Mouse (Mus musculus) testis, adult 2 months (tissue): ENCODE data around the gene Gm21961.

ENCODE experiments used
- CTCF ChIP-seq: fragments of 200-500 bp; IDR thresholded peaks from 2 replicates; pipeline ENCODE4 v1.5.1; 2012; ENCODE audit warnings: low read depth, mild to moderate bottlenecking, inconsistent platforms, low read length, moderate library complexity; ENCODE audit not compliant: control insufficient read depth, insufficient read depth, insufficient replicate concordance
- POLR2A ChIP-seq: fragments of 200-500 bp; IDR thresholded peaks from 2 replicates; pipeline ENCODE4 v1.6.1; 2012; ENCODE audit warnings: low read depth, mild to moderate bottlenecking, inconsistent platforms, low read length, moderate library complexity; ENCODE audit not compliant: control insufficient read depth

DNA sequence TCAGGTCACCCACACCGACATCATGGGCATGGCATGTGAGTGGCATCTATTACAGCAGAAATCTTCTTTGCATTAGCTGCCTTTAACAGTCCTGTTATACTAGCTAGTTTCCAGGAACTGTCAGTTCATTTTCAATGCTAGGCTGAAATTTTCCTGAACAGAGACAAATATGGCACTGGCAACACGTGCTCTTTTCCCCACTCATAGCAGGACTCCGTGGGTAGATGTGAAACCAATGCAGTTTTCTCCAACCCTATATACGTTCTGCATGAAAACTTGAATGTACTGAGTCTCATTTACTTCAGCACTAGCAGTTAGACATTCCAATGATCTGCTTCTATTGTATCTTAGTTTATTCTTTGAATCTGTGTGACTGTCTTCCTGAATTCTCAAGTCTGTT lies 20.2 kb downstream of the Gm21961 start:
- TF ChIP-seq POLR2A (no peak), CTCF (no peak)
